Mouse (Mus musculus) lung, postnatal 10 days (tissue): Measurements from ENCODE around the gene Fsd1l.

Experiments
- DNase-seq: peaks from one replicate; pipeline ENCODE4 v3.0.0; 2021

Fsd1l gene

DNA sequence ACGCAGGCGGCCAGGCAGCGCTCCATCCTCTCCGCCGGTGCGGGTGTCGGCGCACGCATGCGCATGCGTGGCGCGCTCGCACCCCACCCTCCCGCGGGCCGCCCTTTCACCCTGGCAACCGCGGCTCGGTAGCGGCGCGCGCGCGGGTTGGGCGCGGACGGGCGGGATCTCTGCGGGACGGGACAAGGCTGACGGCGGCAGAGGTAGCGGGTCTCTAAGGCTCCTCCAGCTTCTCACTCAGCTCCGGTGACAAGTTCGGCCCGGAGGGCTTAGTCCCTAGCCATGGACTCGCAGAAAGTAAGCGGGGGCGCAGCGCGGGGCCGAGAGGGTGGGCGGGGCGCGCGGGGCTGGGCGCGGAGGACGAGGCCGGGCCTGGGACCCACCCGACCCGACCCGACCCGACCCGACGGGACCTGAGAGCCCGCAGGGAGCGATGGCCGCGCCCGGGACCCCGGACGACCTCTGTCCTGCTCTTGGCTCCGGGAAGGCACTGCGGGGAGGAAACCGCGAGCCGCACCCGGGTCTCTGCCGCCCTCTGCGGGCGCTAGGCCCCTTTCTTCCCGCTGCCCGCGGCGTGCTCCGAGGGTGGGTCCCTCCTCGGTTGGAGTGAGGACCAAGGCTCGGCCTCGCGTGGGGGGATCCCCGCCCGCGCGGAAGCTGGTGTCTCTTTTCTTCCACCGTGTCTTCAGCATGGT lies at the start of gene Fsd1l:
Gene Fsd1l, plus strand, starts transcription at position 156 of the 695 bp plus-strand sequence.
- DNase-seq: peak; percentile 79

DNA sequence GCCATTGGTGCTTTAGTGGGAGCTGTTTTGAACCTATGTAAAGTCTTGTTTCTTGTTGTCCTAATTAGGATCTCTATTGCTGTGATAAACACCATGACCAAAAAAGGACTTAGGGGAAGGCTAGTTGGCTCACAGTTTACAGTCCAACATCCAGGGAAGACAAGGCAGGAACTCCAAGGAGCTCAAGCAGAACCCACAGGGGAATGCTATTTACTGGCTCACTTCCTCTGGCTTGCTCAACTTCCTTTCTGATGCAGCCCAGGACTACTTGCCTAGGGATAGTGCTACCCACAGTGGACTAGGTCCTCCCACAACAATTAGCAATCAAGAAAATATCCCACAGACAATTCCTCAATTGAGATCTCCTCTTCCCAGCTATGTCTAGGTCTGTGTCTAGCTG lies 43.6 kb upstream of the Fsd1l start:
- no peak for DNase-seq

DNA sequence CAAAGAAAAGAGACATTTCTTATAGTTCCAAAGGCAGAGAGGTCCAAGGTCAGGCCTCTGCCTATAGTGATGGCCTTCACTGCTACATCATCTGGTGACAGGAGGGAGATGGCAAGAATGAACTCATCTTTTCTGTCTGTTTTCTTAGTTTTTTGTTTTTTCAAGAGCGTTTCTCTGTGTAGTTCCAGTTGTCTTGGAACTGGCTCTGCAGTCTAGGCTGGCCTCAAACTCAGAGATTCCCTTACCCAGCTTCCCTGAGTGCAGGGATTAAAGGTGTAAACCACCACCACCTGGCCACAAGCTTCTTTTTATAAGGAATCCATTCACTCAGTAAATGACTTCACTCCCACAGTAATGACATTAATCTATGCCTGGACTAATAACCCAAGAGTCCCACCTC lies 42.3 kb upstream of the Fsd1l start:
- DNase-seq: no peak

DNA sequence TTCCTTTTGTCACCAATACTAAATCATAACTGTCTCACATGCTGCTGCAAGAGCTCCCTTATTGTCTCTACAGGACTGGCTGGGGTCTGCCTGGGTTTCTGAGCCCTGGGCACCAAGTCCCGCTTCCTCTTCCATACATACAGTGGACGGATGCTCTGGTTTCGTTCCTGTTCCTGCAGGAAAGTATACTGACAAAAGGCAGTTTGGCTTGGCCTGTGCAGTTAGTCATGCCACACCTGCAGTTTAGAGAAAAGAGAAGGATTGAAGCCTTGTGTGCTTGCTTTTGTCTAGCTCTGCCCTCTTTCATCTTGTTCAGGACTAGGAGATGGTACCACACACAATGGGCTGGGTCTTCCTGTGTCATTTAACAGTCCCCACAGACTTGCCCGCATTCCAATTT lies 41.8 kb upstream of the Fsd1l start:
- DNase-seq: no peak

DNA sequence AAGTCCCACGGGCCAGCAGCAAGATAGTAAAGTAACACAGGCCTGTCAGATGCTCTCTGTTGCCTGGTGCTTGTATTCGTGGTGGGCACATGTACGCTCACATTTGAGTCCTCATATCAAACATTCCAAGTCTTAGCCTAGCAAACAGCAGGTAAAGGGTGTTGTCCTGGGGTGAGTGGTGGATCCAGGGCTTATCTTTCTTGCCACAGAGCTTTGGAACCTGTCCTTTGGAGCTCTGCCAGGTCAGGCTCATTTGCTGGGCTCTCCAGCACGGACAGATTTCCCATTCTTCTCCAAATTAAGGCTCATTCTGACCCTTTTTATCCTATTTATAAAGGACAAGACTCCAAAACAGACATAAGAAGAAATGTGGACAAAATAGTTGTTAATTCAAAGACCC lies 41.1 kb upstream of the Fsd1l start:
- no peak for DNase-seq

DNA sequence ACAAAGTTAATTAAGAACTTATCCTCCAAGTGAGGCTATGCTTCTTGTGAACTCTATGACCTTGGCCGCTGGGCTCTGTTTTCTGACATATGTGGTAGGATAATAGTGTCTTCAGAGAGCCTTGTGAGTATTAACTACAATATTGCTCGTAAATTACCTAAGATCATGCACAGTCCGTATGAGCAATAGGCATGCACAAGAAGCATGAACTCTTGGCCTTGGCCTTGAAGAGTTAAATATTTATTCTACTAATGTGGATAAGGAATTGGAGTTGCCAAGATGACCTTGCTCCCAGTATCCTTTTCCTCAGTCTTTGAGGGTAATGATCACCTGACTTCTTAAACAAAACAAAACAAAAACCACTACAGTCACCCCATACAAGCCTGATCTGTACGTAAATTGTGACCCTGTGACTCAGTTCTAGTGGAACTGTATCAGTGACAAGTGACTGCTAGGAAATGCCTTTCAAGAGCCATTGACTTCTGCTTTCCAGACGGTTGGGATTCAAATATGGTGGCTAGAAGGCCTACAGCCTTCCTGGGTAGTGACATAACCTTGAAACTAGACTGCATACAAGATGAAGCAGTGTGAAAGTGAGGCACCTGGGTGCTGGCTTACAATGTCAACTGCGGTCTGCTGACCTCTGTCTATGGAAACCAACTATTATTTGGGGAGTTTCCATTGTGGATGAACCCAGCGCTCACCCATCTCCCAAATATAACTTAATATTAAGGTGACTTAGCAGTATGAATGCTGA lies 40.4 kb upstream of the Fsd1l start:
- DNase-seq: no peak

DNA sequence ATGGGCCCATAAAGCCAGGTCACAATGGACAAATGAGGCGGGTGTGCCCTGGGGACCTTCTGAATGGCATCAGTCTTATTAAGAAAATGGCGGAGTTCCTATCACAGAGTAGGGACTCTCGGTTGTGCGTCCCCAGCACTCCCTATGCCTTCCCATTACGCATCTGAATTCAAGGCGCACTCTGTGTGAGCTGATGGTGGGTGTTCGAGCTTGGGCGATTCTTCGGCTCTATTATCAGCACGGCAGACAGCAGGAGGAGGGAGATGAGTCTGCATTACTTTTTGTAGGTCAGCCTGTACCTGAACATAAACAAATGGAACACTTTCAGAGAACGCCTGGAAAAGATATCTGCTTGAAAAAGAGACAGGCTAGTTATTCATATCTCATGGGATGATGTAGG lies 39.7 kb upstream of the Fsd1l start:
- DNase-seq: no peak

DNA sequence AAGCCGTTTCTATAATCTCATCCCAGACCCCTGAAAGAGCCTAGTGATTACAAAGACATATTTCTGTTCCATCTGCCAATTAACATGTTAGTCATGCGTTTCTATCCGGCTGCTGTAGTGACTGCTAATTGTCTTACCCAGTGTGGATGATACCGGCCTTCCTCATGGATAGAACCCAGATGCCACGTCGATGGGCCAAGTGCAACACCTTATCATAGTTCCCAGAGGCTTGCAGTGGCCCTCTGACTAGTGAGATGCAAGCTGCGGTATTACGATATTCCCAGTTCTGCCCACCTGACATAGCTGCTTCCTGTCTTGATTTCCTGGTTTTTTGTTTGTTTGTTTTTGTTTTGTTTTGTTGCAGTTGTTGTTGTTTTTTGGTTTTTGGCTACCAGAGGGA lies 39.3 kb upstream of the Fsd1l start:
- DNase-seq: no peak

DNA sequence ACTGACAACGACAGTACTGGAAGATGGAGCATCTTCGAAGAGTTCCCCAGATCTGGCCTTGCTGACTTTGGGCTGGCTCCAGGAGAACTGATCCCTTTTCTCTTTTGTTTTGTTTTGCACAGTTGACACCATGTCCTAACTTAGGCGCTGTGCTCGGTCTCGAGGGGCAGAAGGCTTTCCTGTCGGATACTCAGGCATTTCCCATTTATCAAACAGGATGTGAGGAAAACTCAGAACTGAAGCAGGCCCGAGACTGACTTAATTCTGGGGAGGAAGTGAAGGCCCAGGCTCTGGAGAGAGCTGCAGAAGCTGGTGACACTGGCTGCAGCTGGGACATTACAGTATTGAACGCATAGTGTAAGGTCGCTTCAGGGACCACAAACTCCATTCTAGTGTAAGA lies 38.9 kb upstream of the Fsd1l start:
- peak; percentile 59 for DNase-seq

DNA sequence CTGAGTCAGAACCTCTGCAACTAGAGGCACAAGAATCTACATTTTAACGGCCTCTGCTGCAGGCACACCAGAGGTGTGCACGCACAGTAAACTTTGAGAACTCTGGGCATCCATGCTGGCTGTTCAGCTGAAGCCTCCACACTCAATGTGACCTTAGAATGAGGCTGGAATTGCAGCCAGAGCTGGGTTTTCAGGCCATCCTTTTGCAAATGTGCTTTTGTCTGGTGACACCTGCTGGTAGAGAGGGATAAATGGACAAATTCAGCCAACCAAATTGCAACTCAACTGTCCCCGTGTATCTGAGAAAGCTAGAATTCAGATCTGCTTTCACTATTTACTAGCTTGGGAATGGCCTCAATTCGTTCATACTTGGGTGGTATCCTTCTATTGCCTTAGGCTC lies 37.1 kb upstream of the Fsd1l start:
- DNase-seq: peak; percentile 77

DNA sequence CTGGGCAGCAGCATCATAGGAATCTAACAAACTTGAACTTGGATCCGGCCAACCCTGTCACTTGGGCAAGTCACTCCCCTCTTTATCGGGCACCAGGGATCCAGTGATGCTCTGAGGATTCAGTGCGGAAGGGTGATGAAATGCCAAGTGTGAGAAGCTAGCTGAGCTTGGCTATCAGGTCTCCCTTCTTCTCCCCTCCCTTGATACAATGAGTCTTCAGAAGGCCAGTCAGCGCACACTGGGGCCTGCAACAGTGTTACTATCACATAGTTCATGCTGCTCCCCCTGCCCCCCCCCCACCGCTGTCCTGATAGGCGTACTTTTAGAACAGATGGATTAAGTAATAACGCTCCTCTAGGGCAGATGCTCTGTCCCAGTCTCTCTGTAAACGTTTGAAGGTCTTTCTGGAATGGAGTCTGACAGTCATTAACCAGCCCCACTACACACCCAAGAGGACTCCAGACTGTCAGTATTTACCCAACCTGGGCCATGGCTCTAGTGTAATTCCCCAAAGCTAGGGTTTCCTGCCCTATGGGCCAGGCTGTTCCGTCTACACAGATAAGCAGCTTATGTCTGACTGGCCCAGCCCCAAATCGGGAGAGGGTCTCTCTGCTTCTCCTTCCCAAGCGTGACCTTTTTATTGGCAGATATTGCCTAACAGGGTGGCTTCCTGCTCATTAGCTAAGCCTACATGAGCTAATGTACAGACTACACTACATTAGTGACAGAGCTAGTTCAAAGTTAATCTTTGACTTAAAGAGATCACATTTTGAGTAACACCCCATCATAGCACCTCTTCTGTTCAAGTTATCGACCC lies 35.8 kb upstream of the Fsd1l start:
- DNase-seq: peak; percentile 7

DNA sequence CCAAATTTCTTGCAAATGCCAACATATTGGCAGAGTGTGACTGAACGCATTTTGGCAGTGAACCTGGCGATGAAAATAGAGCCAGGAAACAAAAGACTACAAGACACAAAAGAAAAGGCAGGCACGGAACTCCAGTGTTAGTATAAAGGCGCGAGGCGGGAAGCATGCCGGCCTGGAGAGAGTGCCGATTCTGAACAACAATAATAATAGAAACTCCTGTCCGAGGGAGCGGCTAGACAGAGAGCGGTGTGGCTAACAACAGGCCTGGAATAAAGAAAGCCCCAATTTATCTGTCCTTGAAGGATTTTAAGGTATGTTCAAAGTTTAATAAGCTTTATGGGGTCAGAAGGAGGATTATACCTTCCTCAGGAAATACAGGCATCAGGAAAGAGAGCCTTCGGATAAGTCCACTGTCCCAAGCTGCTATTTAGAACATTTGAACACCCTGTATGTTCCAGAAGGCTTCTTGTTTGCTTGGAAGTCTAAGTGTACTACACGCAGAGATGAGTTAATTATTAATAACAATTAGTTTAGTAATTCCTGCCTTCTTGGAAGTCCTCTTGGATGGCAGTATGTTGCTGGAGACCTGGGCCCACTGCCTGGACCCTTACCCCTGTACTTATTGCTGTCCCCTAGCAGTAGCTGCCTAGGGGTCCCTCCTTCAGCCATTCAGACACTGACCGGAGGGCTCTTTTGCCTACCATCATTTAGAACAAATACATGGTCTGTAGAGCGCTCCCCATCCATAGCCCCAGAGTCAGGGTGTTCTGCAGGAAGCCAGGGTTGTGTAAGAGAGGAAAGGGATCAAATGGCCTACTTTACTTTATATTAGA lies 35.0 kb upstream of the Fsd1l start:
- DNase-seq: peak; percentile 25

DNA sequence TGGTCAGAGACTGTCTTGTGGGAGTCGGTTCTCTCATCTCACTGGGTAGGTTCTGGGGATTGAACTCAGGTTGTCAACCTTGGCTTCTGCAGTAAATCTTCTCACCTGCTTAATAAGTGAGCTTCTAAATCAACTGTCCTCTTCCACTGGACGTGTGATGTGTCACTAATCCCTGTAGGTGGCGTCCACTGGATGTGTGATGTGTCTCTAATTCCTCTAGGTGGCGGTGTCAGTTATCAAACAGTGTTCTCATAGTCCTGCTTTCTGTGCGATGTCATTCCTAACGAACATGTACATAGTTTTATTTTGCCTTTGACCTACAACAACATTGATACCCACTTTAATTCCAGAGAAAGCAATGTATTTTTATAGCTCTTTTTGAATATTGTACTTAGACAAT lies 30.8 kb upstream of the Fsd1l start:
- peak; percentile 35 for DNase-seq

DNA sequence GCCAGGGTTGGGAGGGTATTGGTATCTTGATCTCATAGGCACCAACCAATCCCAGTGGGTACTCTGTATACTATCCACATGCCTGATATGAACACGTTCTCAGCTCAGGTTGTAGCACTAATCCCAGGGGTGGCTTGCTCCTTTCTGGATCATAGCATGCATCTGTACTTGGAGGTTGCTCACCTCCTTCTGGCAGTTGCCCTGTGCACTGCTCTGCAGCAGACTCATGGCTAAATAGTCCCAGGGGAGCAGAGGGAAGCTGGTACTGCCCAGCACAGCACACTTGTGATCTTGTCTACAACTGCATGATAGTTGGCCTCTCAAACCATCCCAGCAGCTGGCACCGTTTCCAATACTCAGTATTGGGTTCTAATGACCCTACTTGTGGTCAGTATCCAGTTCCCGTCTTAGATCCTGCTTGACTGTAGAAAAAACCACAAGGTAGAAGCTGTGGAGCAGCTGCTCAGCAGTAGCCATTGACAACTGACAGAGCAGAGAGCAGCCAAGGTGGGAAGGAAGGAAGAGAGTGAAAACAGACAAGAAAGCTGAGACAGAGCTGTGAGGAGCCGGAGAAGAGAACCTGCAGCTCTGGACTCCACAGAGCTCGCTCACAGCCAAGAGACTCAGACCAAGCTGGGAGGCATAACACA lies 16.6 kb upstream of the Fsd1l start:
- no peak for DNase-seq

DNA sequence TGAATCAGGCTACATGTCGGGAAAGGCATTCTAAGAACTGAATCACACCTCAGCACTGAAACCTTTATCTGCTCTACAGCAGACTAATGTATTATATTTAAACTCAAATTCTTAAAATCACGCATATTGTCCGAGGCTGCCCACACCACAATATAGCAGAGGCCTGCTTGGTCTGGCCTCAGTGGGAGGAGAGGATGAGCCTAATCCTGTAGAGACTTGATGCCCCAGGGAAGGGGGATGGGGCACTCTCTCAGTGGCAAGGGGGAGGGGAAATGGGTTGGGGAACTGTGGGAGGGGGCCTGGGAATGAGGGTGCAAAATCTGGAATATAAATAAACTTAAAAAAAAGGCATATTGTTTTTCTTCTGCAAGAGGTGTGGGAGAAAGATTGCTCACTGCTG lies 13.3 kb upstream of the Fsd1l start:
- no peak for DNase-seq

DNA sequence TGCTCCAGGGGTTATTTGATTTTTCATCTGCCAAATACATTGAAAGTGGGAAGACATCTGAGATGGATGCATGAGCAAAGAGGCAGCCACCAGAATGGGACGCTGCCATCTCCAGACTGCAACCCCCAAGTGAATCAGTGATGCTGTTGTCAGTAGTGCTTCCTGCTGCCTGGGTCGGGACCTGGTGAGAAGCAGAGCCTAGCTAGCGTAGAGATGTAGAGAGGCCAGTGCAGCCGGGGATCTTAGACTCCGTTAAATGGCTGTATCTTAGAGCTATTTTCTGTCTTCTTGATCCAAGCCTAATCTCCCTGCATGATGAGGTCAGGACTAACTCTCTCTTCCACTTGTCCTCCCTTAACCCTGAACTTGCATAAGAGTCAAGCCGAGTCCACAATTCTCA lies 11.2 kb upstream of the Fsd1l start:
- DNase-seq: no peak

DNA sequence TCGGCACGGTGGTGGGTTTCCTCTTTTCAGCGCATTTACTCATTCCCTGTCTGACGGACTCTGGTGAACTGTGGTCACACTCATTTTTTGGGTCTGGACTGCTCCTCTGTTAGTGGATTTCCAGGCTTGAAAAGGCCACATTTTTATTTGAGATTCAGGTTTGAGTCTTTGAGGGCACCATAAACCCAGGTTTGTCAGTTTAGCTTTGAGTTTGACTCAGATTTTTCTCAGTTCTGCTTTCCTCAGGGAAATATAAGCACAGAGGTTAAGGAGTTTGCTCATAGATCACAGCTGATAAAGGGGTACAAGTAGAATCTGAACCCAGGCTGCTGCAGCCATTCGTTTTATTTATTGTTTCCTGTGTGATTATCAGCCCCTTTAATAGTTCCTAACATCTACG lies 10.2 kb upstream of the Fsd1l start:
- DNase-seq: no peak

DNA sequence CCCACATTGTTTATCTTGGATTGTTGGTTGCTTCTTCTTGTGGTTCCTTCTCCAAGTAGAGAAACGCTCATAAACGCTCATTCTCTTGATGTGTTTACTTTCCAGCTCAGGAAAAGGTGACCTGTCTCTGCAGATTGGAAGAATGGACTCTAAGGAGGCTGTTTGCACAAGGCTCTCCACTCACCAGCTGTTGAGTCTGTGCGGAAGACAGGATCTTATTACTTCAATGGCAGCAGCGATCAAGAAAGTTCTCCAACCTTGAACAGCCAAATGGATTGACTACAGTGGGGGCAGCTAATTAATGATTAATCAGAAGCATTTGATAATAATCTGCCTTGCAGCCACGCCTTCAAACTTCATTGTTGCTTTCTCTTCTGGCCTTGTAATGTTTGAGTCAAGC lies 9.8 kb upstream of the Fsd1l start:
- no peak for DNase-seq

DNA sequence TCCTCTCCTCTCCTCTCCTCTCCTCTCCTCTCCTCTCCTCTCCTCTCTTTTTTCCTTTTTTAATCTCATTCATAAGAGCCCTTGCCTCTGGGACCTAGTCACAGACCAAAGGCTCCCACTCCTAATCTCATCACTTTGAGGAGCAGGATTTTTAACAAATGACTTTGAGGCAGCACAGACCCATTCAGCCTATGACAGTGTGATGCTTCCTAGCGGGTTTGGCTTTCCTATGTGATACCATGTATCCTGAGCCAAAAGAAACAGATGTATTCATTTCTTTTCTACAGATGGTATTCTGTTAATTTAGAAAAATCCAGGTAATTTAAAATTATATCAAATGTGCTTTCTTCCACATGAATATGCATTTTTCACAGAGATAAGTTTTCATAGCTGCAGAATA lies 7.6 kb upstream of the Fsd1l start:
- DNase-seq: no peak

DNA sequence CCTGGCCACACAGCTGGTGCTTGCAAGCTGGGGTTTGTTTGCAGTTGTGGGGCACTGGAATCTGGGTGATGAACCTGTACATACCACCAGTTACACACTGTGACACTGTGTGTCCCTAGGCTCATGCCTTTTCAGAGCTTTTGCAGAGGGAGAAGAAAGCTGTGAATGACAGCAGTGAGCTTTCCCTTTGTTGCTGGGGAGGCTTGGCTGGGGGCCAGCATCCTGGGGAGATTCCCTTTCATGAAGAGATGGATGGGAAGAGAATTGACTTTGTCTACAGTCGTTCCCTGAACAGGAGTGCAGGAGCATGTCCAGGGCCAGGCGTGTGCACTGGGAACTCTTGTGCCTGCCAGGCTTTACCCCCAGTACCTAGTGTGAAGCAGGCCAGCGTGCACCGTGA lies 6.5 kb upstream of the Fsd1l start:
- DNase-seq: peak; percentile 66

DNA sequence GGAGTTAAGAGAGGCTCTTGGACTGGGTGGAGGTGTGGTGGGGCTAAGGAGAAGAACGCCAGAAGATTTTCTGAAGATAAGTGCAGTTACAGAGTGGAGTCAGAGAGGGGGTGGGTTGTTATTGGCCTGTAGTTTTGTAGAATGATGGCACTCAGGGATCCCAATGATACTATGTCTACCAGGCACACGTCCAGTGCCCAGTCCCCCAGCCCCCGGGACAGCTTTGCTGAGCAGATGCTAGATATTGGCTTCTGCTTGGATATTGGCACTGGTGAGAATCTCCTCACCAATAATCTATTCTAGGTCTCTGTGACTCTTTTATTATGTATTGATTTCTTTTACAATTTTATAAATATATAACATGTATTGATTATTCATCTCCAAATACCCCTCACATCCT lies 6.0 kb upstream of the Fsd1l start:
- no peak for DNase-seq

DNA sequence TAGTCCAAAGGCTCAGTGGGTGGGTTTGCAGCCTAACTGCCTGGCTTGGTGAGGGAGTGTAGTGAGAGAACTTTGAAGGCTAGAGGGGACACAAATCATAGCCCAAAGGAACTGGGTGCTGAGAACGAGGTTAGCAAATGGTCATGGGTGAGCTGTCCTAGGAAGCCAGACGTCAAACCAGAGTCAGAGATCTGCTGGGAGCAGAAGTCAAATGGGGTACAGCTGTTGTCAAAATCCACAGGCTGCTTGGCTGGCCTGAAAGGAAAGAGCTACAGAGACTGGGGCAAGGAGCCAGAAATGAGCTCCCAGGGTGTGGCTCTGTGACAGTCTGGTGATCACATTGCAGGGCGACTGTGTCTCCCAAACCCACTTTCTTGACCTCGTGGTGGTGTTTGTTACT lies 2.3 kb upstream of the Fsd1l start:
- peak; percentile 78 for DNase-seq

DNA sequence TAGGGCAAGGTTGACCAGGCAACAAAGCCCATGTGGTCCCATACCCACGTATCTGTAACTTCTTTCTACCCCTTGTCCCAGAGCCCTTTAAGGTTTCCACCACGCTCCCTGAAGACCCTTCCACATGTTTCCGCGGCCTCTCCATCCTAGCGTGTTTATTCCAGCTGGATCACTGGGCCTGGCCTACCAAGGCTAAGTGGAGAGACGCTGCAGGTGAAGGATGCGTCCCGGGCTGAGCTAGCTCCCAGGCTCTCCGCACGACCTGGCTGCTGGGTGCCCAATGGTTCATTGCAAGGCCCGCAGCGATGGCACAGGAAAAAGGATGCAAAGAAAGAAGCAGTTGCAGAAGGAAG lies 332 bp upstream of the Fsd1l start:
- DNase-seq: no peak
